Mouse (Mus musculus) heart, embryonic 14.5 days (tissue): ENCODE data around the gene Adm2. TPM values are rescaled to one million over a fixed set of nuclear protein-coding genes. Genes with fewer than 3 reads are reported as not detected.

Experiments used
- ATAC-seq: fragments of 200-750 bp; cut with Nextera tagmentation; 2 replicates; pipeline ENCODE4 v1.8.0; 2017; ENCODE audit warnings: low read depth, moderate TSS enrichment; ENCODE audit not compliant: insufficient number of reproducible peaks, insufficient read depth, low FRiP score
- H3K27ac ChIP-seq, 2 experiments: fragments of 200-500 bp in 1 of 2; fragments of 300-500 bp in 1 of 2; sonication (generic) in 1 of 2; replicated peaks in 1 of 2; 2 replicates each; pipeline ENCODE4 v1.5.1; 2012 to 2014; ENCODE audit warnings: low read depth in 2 of 2, low read length in 2 of 2, control low read depth in 1 of 2, mild to moderate bottlenecking in 1 of 2, mixed read lengths in 1 of 2; ENCODE audit not compliant: control insufficient read depth in 1 of 2, insufficient read depth in 1 of 2
- H3K27me3 ChIP-seq: fragments of 300-500 bp; sonication (generic); 2 replicates; pipeline ENCODE4 v1.6.1; 2014; ENCODE audit warnings: mild to moderate bottlenecking, low read length, control low read depth; ENCODE audit not compliant: control insufficient read depth, insufficient read depth
- H3K36me3 ChIP-seq: fragments of 300-500 bp; sonication (generic); 2 replicates; pipeline ENCODE4 v1.6.1; 2014; ENCODE audit warnings: mild to moderate bottlenecking, control low read depth, low read length, mixed read lengths; ENCODE audit not compliant: control insufficient read depth, insufficient read depth
- H3K4me1 ChIP-seq, 2 experiments: fragments of 200-500 bp in 1 of 2; fragments of 300-500 bp in 1 of 2; sonication (generic) in 1 of 2; 2 replicates each; pipeline ENCODE4 v1.6.1; 2012 to 2014; ENCODE audit warnings: low read length in 2 of 2, control low read depth in 1 of 2, mixed read lengths in 1 of 2; ENCODE audit not compliant: control insufficient read depth in 2 of 2, insufficient read depth in 2 of 2
- H3K4me2 ChIP-seq: fragments of 300-500 bp; sonication (generic); 2 replicates; pipeline ENCODE4 v1.6.1; 2014; ENCODE audit warnings: mild to moderate bottlenecking, low read length
- H3K4me3 ChIP-seq, 2 experiments: fragments of 200-500 bp in 1 of 2; fragments of 300-500 bp in 1 of 2; sonication (generic) in 1 of 2; 2 replicates each; pipeline ENCODE4 v1.5.1; 2012 to 2014; ENCODE audit warnings: low read length in 2 of 2, mild to moderate bottlenecking in 2 of 2, control low read depth in 1 of 2, low read depth in 1 of 2, moderate library complexity in 1 of 2; ENCODE audit not compliant: control insufficient read depth in 1 of 2, insufficient read depth in 1 of 2
- H3K9ac ChIP-seq: fragments of 300-500 bp; sonication (generic); 2 replicates; pipeline ENCODE4 v1.6.1; 2014; ENCODE audit warnings: mild to moderate bottlenecking, low read length
- H3K9me3 ChIP-seq: fragments of 300-500 bp; sonication (generic); 2 replicates; pipeline ENCODE4 v1.6.1; 2016; ENCODE audit warnings: low read length, control low read depth; ENCODE audit not compliant: control insufficient read depth
- WGBS: fragments of 180-500 bp; shearing (Covaris S2); extraction: QIAGEN DNeasy Blood & Tissue Kit; methylation state at CpG from one replicate; pipeline ENCODE4 v1.1.7; 2014; 5-methylcytosine and 5-hydroxymethylcytosine counted together
- polyA plus RNA-seq: library from polyadenylated mRNA; unstranded; fragments of >200 nt; fragmentation: Nextera tagmentation; extraction: Ambion mirVana; gene quantifications from 2 replicates; pipeline ENCODE4 v1.2.1, GENCODE M21; 2014

Gene Adm2
- polyA plus RNA-seq = 0.20 and 0.40 TPM in 2 replicates

GRCm38 (mm10) chr15:89322670-89323522 lies at the start of gene Adm2:
TSS of gene Adm2 (plus strand) at chr15:89322720.
- Histone ChIP-seq H3K4me1 (peaks cover 4 to 8% of the 10 kb centered on the region in 2 experiments; a peak in 1 of 4 replicates), H3K27ac (no peak within 1 kb of the TSS), H3K4me3 (peak within 1 kb of the TSS; percentile 29 to 34), H3K27me3 (peaks cover 16% of the 10 kb centered on the region), H3K9me3 (no peaks in the 10 kb centered on the region), H3K9ac (peak within 1 kb of the TSS; percentile 47), H3K4me2 (peak within 1 kb of the TSS; percentile 62), H3K36me3 (no peaks in the 10 kb centered on the region)
- ATAC-seq = no peak
- WGBS = 6% methylated on average over 26 of the region's 26 CpGs

- no peak for ATAC-seq
- H3K9me3 ChIP-seq = no peaks in the 10 kb centered on the region
- 85% methylated on average over 3 of the region's 3 CpGs for WGBS
- H3K4me2 ChIP-seq = no peak overlapping the region
- no peaks in the 10 kb centered on the region for H3K4me1 ChIP-seq
- H3K9ac ChIP-seq = no peak overlapping the region
- H3K27me3 ChIP-seq = no peaks in the 10 kb centered on the region
- peaks cover 76% of the 10 kb centered on the region for H3K36me3 ChIP-seq
- H3K4me3 ChIP-seq = no peak overlapping the region
- H3K27ac ChIP-seq = no peak overlapping the region
These were observed 47.0 kb upstream of the Adm2 start for GRCm38 (mm10) chr15:89275497-89275896.

GRCm38 (mm10) chr15:89277366-89277765 lies 45.2 kb upstream of the Adm2 start:
- peaks cover 83% of the 10 kb centered on the region for H3K36me3 ChIP-seq
- no peak overlapping the region for H3K4me3 ChIP-seq
- no peak for ATAC-seq
- no peaks in the 10 kb centered on the region for H3K9me3 ChIP-seq
- H3K4me1 ChIP-seq = no peaks in the 10 kb centered on the region
- H3K9ac ChIP-seq = no peak overlapping the region
- 88% methylated on average over 4 of the region's 4 CpGs for WGBS
- H3K4me2 ChIP-seq = no peak overlapping the region
- no peak overlapping the region for H3K27ac ChIP-seq
- no peaks in the 10 kb centered on the region for H3K27me3 ChIP-seq

- Histone ChIP-seq H3K4me2 (no peak overlapping the region), H3K4me1 (no peaks in the 10 kb centered on the region; a peak in 1 of 4 replicates), H3K27me3 (no peaks in the 10 kb centered on the region), H3K4me3 (no peak overlapping the region), H3K27ac (no peak overlapping the region), H3K9ac (no peak overlapping the region), H3K36me3 (peaks cover 79% of the 10 kb centered on the region), H3K9me3 (no peaks in the 10 kb centered on the region)
- 81% methylated on average over 6 of the region's 6 CpGs for WGBS
- no peak for ATAC-seq
These were observed 40.0 kb upstream of the Adm2 start for GRCm38 (mm10) chr15:89282546-89282945.

- H3K4me1 ChIP-seq = peaks cover 0 to 2% of the 10 kb centered on the region in 2 experiments; a peak in 1 of 4 replicates
- ATAC-seq = no peak
- H3K4me2 ChIP-seq = no peak overlapping the region
- no peak overlapping the region for H3K9ac ChIP-seq
- H3K9me3 ChIP-seq = no peaks in the 10 kb centered on the region
- H3K36me3 ChIP-seq = peaks cover 84% of the 10 kb centered on the region
- no peak overlapping the region for H3K4me3 ChIP-seq
- 82% methylated on average over 2 of the region's 2 CpGs for WGBS
- no peak overlapping the region for H3K27ac ChIP-seq
- no peaks in the 10 kb centered on the region for H3K27me3 ChIP-seq
These were observed 38.4 kb upstream of the Adm2 start for GRCm38 (mm10) chr15:89284094-89284493.

GRCm38 (mm10) chr15:89285004-89285403 lies 37.5 kb upstream of the Adm2 start:
- H3K9ac ChIP-seq = no peak overlapping the region
- no peaks in the 10 kb centered on the region for H3K9me3 ChIP-seq
- no peaks in the 10 kb centered on the region for H3K27me3 ChIP-seq
- ATAC-seq = no peak
- H3K4me1 ChIP-seq = peaks cover 0 to 2% of the 10 kb centered on the region in 2 experiments; a peak in 1 of 4 replicates
- H3K36me3 ChIP-seq = peaks cover 85% of the 10 kb centered on the region
- no peak overlapping the region for H3K4me2 ChIP-seq
- no peak overlapping the region for H3K4me3 ChIP-seq
- H3K27ac ChIP-seq = no peak overlapping the region

- no peak for ATAC-seq
- H3K36me3 ChIP-seq = peaks cover 85% of the 10 kb centered on the region
- peaks cover 0 to 2% of the 10 kb centered on the region in 2 experiments; a peak in 1 of 4 replicates for H3K4me1 ChIP-seq
- no peak overlapping the region for H3K27ac ChIP-seq
- no peak overlapping the region for H3K4me3 ChIP-seq
- H3K9me3 ChIP-seq = no peaks in the 10 kb centered on the region
- 89% methylated on average over 5 of the region's 5 CpGs for WGBS
- no peaks in the 10 kb centered on the region for H3K27me3 ChIP-seq
- no peak overlapping the region for H3K4me2 ChIP-seq
- no peak overlapping the region for H3K9ac ChIP-seq
These were observed 37.0 kb upstream of the Adm2 start for GRCm38 (mm10) chr15:89285478-89285877.
